Mouse (Mus musculus) neural tube, embryonic 13.5 days (tissue): ENCODE measurements around the gene Itgam. TPM values are rescaled to one million over a fixed set of nuclear protein-coding genes. Genes with fewer than 3 reads are reported as not detected.
"Not testable (repeated sequence)": the region's sequence is repeated elsewhere in the genome, so short reads cannot be mapped to it uniquely, and the experiment has no call there.

Experiments used
- ATAC-seq: fragments of 200-750 bp; cut with Nextera tagmentation; 2 replicates; pipeline ENCODE4 v1.8.0; 2017; ENCODE audit warnings: low read depth, mild to moderate bottlenecking, moderate TSS enrichment, moderate library complexity
- H3K27ac ChIP-seq: fragments of 300-500 bp; sonication (generic); replicated peaks from 2 replicates; pipeline ENCODE4 v1.5.1; 2015; ENCODE audit warnings: moderate library complexity, mild to moderate bottlenecking, inconsistent platforms
- H3K27me3 ChIP-seq: fragments of 300-500 bp; sonication (generic); 2 replicates; pipeline ENCODE4 v1.6.1; 2015; ENCODE audit warnings: mild to moderate bottlenecking, inconsistent platforms
- H3K36me3 ChIP-seq: fragments of 300-500 bp; sonication (generic); 2 replicates; pipeline ENCODE4 v1.6.1; 2015; ENCODE audit warnings: mild to moderate bottlenecking, inconsistent platforms
- H3K4me1 ChIP-seq: fragments of 300-500 bp; sonication (generic); replicated peaks from 2 replicates; pipeline ENCODE4 v1.6.1; 2015; ENCODE audit warnings: inconsistent platforms
- H3K4me2 ChIP-seq: fragments of 300-500 bp; sonication (generic); 2 replicates; pipeline ENCODE4 v1.6.1; 2015; ENCODE audit warnings: inconsistent platforms, mild to moderate bottlenecking, moderate library complexity
- H3K4me3 ChIP-seq: fragments of 300-500 bp; sonication (generic); 2 replicates; pipeline ENCODE4 v1.5.1; 2015; ENCODE audit warnings: mild to moderate bottlenecking, inconsistent platforms
- H3K9ac ChIP-seq: fragments of 300-500 bp; sonication (generic); 2 replicates; pipeline ENCODE4 v1.6.1; 2015; ENCODE audit warnings: moderate library complexity, mild to moderate bottlenecking, inconsistent platforms
- H3K9me3 ChIP-seq: fragments of 300-500 bp; sonication (generic); 2 replicates; pipeline ENCODE4 v1.6.1; 2016; ENCODE audit warnings: inconsistent platforms
- WGBS: fragments of 180-500 bp; shearing (Covaris S2); methylation state at CpG from one replicate; pipeline ENCODE4 v1.1.7; 2015; 5-methylcytosine and 5-hydroxymethylcytosine counted together
- polyA plus RNA-seq: library from polyadenylated mRNA; unstranded; fragments of >200 nt; fragmentation: Nextera tagmentation; extraction: Ambion mirVana; gene quantifications from 2 replicates; pipeline ENCODE4 v1.2.1, GENCODE M21; 2015

Itgam gene
- polyA plus RNA-seq, 1 experiment from 2014 or later, result 0.98 TPM

GRCm38 (mm10) chr7:128032989-128033293 lies 29.5 kb upstream of the Itgam start:
- H3K9ac ChIP-seq, result no peak overlapping the region
- H3K27ac ChIP-seq, result no peak overlapping the region
- H3K4me3 ChIP-seq, result no peak overlapping the region
- no peak for ATAC-seq
- H3K4me2 ChIP-seq, result no peak overlapping the region
- H3K36me3 ChIP-seq, result no peaks in the 10 kb centered on the region
- no peaks in the 10 kb centered on the region for H3K4me1 ChIP-seq
- H3K27me3 ChIP-seq, result no peaks in the 10 kb centered on the region
- 94% methylated on average over 3 of the region's 3 CpGs for WGBS
- no peaks in the 10 kb centered on the region for H3K9me3 ChIP-seq

GRCm38 (mm10) chr7:128033616-128034015 lies 28.8 kb upstream of the Itgam start:
- no peaks in the 10 kb centered on the region for H3K9me3 ChIP-seq
- no peak overlapping the region for H3K27ac ChIP-seq
- WGBS, result 98% methylated on average over 4 of the region's 4 CpGs
- no peak for ATAC-seq
- H3K4me3 ChIP-seq, result no peak overlapping the region
- H3K4me2 ChIP-seq, result no peak overlapping the region
- H3K9ac ChIP-seq, result no peak overlapping the region
- no peaks in the 10 kb centered on the region for H3K36me3 ChIP-seq
- no peaks in the 10 kb centered on the region for H3K4me1 ChIP-seq
- no peaks in the 10 kb centered on the region for H3K27me3 ChIP-seq

GRCm38 (mm10) chr7:128042161-128042820 lies 20.1 kb upstream of the Itgam start:
- not testable (repeated sequence) for H3K27me3 ChIP-seq, H3K9ac ChIP-seq, H3K9me3 ChIP-seq, H3K4me1 ChIP-seq, H3K36me3 ChIP-seq, H3K4me3 ChIP-seq, H3K4me2 ChIP-seq, ATAC-seq, H3K27ac ChIP-seq
- 85% methylated on average over 15 of the region's 15 CpGs for WGBS

GRCm38 (mm10) chr7:128044142-128044785 lies 18.2 kb upstream of the Itgam start:
- Histone ChIP-seq H3K36me3 (no peaks in the 10 kb centered on the region), H3K27me3 (no peaks in the 10 kb centered on the region; the same call in 1 of the 2 replicates), H3K4me1 (no peaks in the 10 kb centered on the region), H3K27ac (no peak overlapping the region), H3K9ac (no peak overlapping the region), H3K9me3 (no peaks in the 10 kb centered on the region), H3K4me2 (no peak overlapping the region), H3K4me3 (no peak overlapping the region)
- 68% methylated on average over 4 of the region's 4 CpGs for WGBS
- no peak for ATAC-seq

GRCm38 (mm10) chr7:128045640-128046039 lies 16.8 kb upstream of the Itgam start:
- H3K36me3 ChIP-seq, result no peaks in the 10 kb centered on the region
- WGBS, result 73% methylated on average over 2 of the region's 2 CpGs
- H3K4me1 ChIP-seq, result no peaks in the 10 kb centered on the region
- no peak for ATAC-seq
- H3K27me3 ChIP-seq, result no peaks in the 10 kb centered on the region; the same call in 1 of the 2 replicates
- no peak overlapping the region for H3K9ac ChIP-seq
- H3K4me3 ChIP-seq, result no peak overlapping the region
- H3K4me2 ChIP-seq, result no peak overlapping the region
- H3K9me3 ChIP-seq, result no peaks in the 10 kb centered on the region
- H3K27ac ChIP-seq, result no peak overlapping the region

GRCm38 (mm10) chr7:128048819-128049218 lies 13.6 kb upstream of the Itgam start:
- no peaks in the 10 kb centered on the region for H3K36me3 ChIP-seq
- H3K4me1 ChIP-seq, result no peaks in the 10 kb centered on the region
- H3K9me3 ChIP-seq, result no peaks in the 10 kb centered on the region
- no peak overlapping the region for H3K4me2 ChIP-seq
- H3K27ac ChIP-seq, result no peak overlapping the region
- WGBS, result 91% methylated on average over 4 of the region's 4 CpGs
- H3K4me3 ChIP-seq, result no peak overlapping the region
- ATAC-seq, result no peak
- H3K27me3 ChIP-seq, result no peaks in the 10 kb centered on the region; the same call in 1 of the 2 replicates
- no peak overlapping the region for H3K9ac ChIP-seq

GRCm38 (mm10) chr7:128049254-128049653 lies 13.2 kb upstream of the Itgam start:
- Histone ChIP-seq H3K9ac (no peak overlapping the region), H3K4me3 (no peak overlapping the region), H3K9me3 (no peaks in the 10 kb centered on the region), H3K4me1 (no peaks in the 10 kb centered on the region), H3K27me3 (no peaks in the 10 kb centered on the region; the same call in 1 of the 2 replicates), H3K36me3 (no peaks in the 10 kb centered on the region), H3K27ac (no peak overlapping the region), H3K4me2 (no peak overlapping the region)
- WGBS, result 87% methylated on average over 2 of the region's 2 CpGs
- no peak for ATAC-seq

GRCm38 (mm10) chr7:128050739-128051138 lies 11.7 kb upstream of the Itgam start:
- H3K9ac ChIP-seq, result no peak overlapping the region
- no peak overlapping the region for H3K4me3 ChIP-seq
- no peaks in the 10 kb centered on the region for H3K36me3 ChIP-seq
- no peaks in the 10 kb centered on the region for H3K27me3 ChIP-seq
- H3K4me2 ChIP-seq, result no peak overlapping the region
- 66% methylated on average over 4 of the region's 4 CpGs for WGBS
- ATAC-seq, result no peak
- no peaks in the 10 kb centered on the region for H3K9me3 ChIP-seq
- no peak overlapping the region for H3K27ac ChIP-seq
- no peaks in the 10 kb centered on the region for H3K4me1 ChIP-seq

GRCm38 (mm10) chr7:128053061-128053460 lies 9.4 kb upstream of the Itgam start:
- no peak overlapping the region for H3K27ac ChIP-seq
- H3K9me3 ChIP-seq, result no peaks in the 10 kb centered on the region
- ATAC-seq, result no peak
- H3K4me3 ChIP-seq, result no peak overlapping the region
- 74% methylated on average over 5 of the region's 5 CpGs for WGBS
- no peak overlapping the region for H3K9ac ChIP-seq
- no peak overlapping the region for H3K4me2 ChIP-seq
- H3K4me1 ChIP-seq, result no peaks in the 10 kb centered on the region
- no peaks in the 10 kb centered on the region for H3K27me3 ChIP-seq
- H3K36me3 ChIP-seq, result no peaks in the 10 kb centered on the region

GRCm38 (mm10) chr7:128056917-128057444 lies 5.5 kb upstream of the Itgam start:
- WGBS, result 73% methylated on average over 3 of the region's 3 CpGs
- no peak overlapping the region for H3K4me2 ChIP-seq

GRCm38 (mm10) chr7:128057860-128058259 lies 4.6 kb upstream of the Itgam start:
- no peak overlapping the region for H3K9ac ChIP-seq
- no peaks in the 10 kb centered on the region for H3K27me3 ChIP-seq
- H3K4me3 ChIP-seq, result no peak overlapping the region
- no peaks in the 10 kb centered on the region for H3K36me3 ChIP-seq
- ATAC-seq, result no peak
- WGBS, result 80% methylated on average over 8 of the region's 8 CpGs
- no peaks in the 10 kb centered on the region for H3K4me1 ChIP-seq
- H3K4me2 ChIP-seq, result no peak overlapping the region
- no peak overlapping the region for H3K27ac ChIP-seq
- H3K9me3 ChIP-seq, result no peaks in the 10 kb centered on the region

More at GRCm38 (mm10) chr7:128056917-128057444, 5.5 kb upstream of the Itgam start:
- Histone ChIP-seq H3K27me3 (no peaks in the 10 kb centered on the region), H3K4me3 (no peak overlapping the region), H3K9ac (no peak overlapping the region), H3K36me3 (no peaks in the 10 kb centered on the region), H3K9me3 (no peaks in the 10 kb centered on the region), H3K4me1 (no peaks in the 10 kb centered on the region), H3K27ac (no peak overlapping the region)
- ATAC-seq, result no peak

- ATAC-seq, result no peak
- no peak overlapping the region for H3K27ac ChIP-seq
- H3K4me2 ChIP-seq, result no peak overlapping the region
- H3K9me3 ChIP-seq, result no peaks in the 10 kb centered on the region
- no peak overlapping the region for H3K4me3 ChIP-seq
- no peaks in the 10 kb centered on the region for H3K4me1 ChIP-seq
- no peaks in the 10 kb centered on the region for H3K36me3 ChIP-seq
- no peak overlapping the region for H3K9ac ChIP-seq
- 72% methylated on average over 7 of the region's 7 CpGs for WGBS
- H3K27me3 ChIP-seq, result no peaks in the 10 kb centered on the region
Observed at GRCm38 (mm10) chr7:128058576-128058975, 3.9 kb upstream of the Itgam start.

GRCm38 (mm10) chr7:128059091-128059490 lies 3.3 kb upstream of the Itgam start:
- Histone ChIP-seq H3K27me3 (no peaks in the 10 kb centered on the region), H3K9ac (no peak overlapping the region), H3K9me3 (no peaks in the 10 kb centered on the region), H3K4me1 (no peaks in the 10 kb centered on the region), H3K27ac (no peak overlapping the region), H3K4me3 (no peak overlapping the region), H3K4me2 (no peak overlapping the region), H3K36me3 (no peaks in the 10 kb centered on the region)
- 80% methylated on average over 4 of the region's 4 CpGs for WGBS
- no peak for ATAC-seq
